Mouse (Mus musculus) testis, adult 2 months (tissue): ENCODE results near the gene Usp20.

Experiments
- CTCF ChIP-seq: fragments of 200-500 bp; IDR thresholded peaks from 2 replicates; pipeline ENCODE4 v1.5.1; 2012; ENCODE audit warnings: low read depth, mild to moderate bottlenecking, inconsistent platforms, low read length, moderate library complexity; ENCODE audit not compliant: control insufficient read depth, insufficient read depth, insufficient replicate concordance
- POLR2A ChIP-seq: fragments of 200-500 bp; IDR thresholded peaks from 2 replicates; pipeline ENCODE4 v1.6.1; 2012; ENCODE audit warnings: low read depth, mild to moderate bottlenecking, inconsistent platforms, low read length, moderate library complexity; ENCODE audit not compliant: control insufficient read depth

- no peak for TF ChIP-seq POLR2A
- no peak for TF ChIP-seq CTCF
These were observed 20.8 kb downstream of the Usp20 start for GRCm38 (mm10) chr2:31002857-31003256.
